Mouse (Mus musculus) intestine, embryonic 14.5 days (tissue): Measurements from ENCODE around the gene Spg7. TPM values are rescaled to one million over a fixed set of nuclear protein-coding genes. Genes with fewer than 3 reads are reported as not detected.

ENCODE experiments used
- ATAC-seq: fragments of 200-750 bp; cut with Nextera tagmentation; replicated peaks from 2 replicates; pipeline ENCODE4 v1.8.0; 2017; ENCODE audit warnings: low read depth, moderate number of reproducible peaks, moderate TSS enrichment, moderate library complexity; ENCODE audit not compliant: low FRiP score, low TSS enrichment
- DNase-seq: peaks from one replicate; pipeline ENCODE4 v3.0.0-alpha.2; 2018; ENCODE audit warnings: low spot score
- H3K27ac ChIP-seq: fragments of 300-500 bp; sonication (generic); 2 replicates; pipeline ENCODE4 v1.5.1; 2014; ENCODE audit warnings: low read depth, mild to moderate bottlenecking, control low read depth
- H3K27me3 ChIP-seq: fragments of 300-500 bp; sonication (generic); replicated peaks from 2 replicates; pipeline ENCODE4 v1.6.1; 2014; ENCODE audit warnings: low read length, control low read depth; ENCODE audit not compliant: control insufficient read depth, insufficient read depth
- H3K36me3 ChIP-seq: fragments of 300-500 bp; sonication (generic); 2 replicates; pipeline ENCODE4 v1.6.1; 2014; ENCODE audit warnings: low read length, control low read depth; ENCODE audit not compliant: control insufficient read depth, insufficient read depth
- H3K4me1 ChIP-seq: fragments of 300-500 bp; sonication (generic); replicated peaks from 2 replicates; pipeline ENCODE4 v1.6.1; 2014; ENCODE audit warnings: low read length, control low read depth, mixed read lengths; ENCODE audit not compliant: control insufficient read depth, insufficient read depth
- H3K4me2 ChIP-seq: fragments of 300-500 bp; sonication (generic); 2 replicates; pipeline ENCODE4 v1.6.1; 2014; ENCODE audit warnings: low read length
- H3K4me3 ChIP-seq: fragments of 300-500 bp; sonication (generic); 2 replicates; pipeline ENCODE4 v1.5.1; 2014; ENCODE audit warnings: low read depth, low read length, control low read depth, mixed read lengths
- H3K9ac ChIP-seq: fragments of 300-500 bp; sonication (generic); 2 replicates; pipeline ENCODE4 v1.6.1; 2014; ENCODE audit warnings: mild to moderate bottlenecking, low read length
- H3K9me3 ChIP-seq: fragments of 300-500 bp; sonication (generic); 2 replicates; pipeline ENCODE4 v1.6.1; 2016; ENCODE audit warnings: low read length, control low read depth; ENCODE audit not compliant: control insufficient read depth
- WGBS: fragments of 180-500 bp; shearing (Covaris S2); extraction: QIAGEN DNeasy Blood & Tissue Kit; methylation state at CpG from one replicate; pipeline ENCODE4 v1.1.7; 2014; 5-methylcytosine and 5-hydroxymethylcytosine counted together
- polyA plus RNA-seq: library from polyadenylated mRNA; unstranded; fragments of >200 nt; fragmentation: Nextera tagmentation; extraction: Ambion mirVana; gene quantifications from 2 replicates; pipeline ENCODE4 v1.2.1, GENCODE M21; 2014

Gene Spg7
- polyA plus RNA-seq, 1 experiment from 2014 or later: 47.2 TPM

GRCm38 (mm10) chr8:123065214-123066100 lies 2.7 kb downstream of the Spg7 start:
- peak overlapping the region; percentile 85 for H3K27ac ChIP-seq
- H3K36me3 ChIP-seq: peaks cover 14% of the 10 kb centered on the region
- H3K9ac ChIP-seq: peak overlapping the region; percentile 94
- no peaks in the 10 kb centered on the region for H3K27me3 ChIP-seq
- peak overlapping the region; percentile 85 for H3K4me3 ChIP-seq
- peak overlapping the region; percentile 91 for H3K4me2 ChIP-seq
- WGBS: 1% methylated on average over 72 of the region's 84 CpGs
- H3K9me3 ChIP-seq: no peaks in the 10 kb centered on the region
- ATAC-seq (peak; percentile 95), DNase-seq (peak; percentile 93)
- peaks cover 16% of the 10 kb centered on the region for H3K4me1 ChIP-seq

GRCm38 (mm10) chr8:123066101-123066683 lies 3.5 kb downstream of the Spg7 start:
- ATAC-seq (no peak), DNase-seq (no peak)
- Histone ChIP-seq H3K9ac (peak overlapping the region; percentile 94), H3K4me2 (peak overlapping the region; percentile 91), H3K36me3 (peaks cover 17% of the 10 kb centered on the region), H3K27ac (peak overlapping the region; percentile 85), H3K4me3 (peak overlapping the region; percentile 85), H3K9me3 (no peaks in the 10 kb centered on the region), H3K27me3 (no peaks in the 10 kb centered on the region), H3K4me1 (peaks cover 16% of the 10 kb centered on the region)
- 40% methylated on average over 7 of the region's 7 CpGs for WGBS

DNA sequence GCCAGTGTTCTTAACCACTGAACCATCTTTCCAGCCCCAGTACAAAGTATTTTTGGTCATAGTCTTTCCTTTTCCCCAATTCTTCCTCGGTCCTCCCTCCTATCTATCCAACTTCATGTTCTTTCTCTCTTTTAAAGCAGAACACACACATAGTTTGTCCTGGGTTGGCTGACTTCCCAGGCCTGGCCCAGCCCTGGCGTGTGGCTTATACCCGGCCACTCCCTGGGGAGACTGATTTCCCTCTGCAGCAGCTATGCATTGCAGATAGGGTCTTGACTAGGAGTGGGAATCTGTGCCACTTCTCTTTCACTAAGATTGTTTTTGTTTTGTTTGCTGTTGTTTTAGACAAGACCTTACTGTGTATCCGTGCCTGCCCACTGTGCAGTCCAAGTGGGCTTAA lies 8.4 kb downstream of the Spg7 start:
- Histone ChIP-seq H3K27me3 (no peaks in the 10 kb centered on the region), H3K4me1 (peaks cover 7% of the 10 kb centered on the region), H3K4me2 (no peak overlapping the region), H3K27ac (no peak overlapping the region), H3K9ac (no peak overlapping the region), H3K4me3 (no peak overlapping the region), H3K36me3 (peaks cover 60% of the 10 kb centered on the region), H3K9me3 (no peaks in the 10 kb centered on the region)
- no peak for ATAC-seq
- WGBS: 77% methylated on average over 4 of the region's 4 CpGs
- no peak for DNase-seq

DNA sequence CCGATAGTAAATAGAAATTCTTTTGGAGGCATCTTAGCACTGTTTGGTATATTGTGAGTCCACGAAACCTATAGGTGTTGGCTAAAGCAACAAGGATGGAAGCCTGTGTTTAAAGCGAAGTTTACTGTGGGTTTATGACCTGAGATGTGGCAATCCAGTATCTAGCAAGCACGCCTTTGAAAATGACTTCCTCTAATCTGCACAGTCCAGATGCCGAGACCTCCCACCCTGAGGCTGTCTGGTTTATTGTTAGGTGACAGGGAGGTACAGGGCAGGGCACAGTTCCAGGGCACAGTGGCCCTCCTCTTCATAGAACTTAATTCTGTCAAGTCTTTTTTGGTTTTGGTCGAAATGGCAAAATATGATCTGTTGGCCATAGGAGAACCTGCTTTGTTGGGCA lies 14.5 kb downstream of the Spg7 start:
- Histone ChIP-seq H3K27me3 (no peaks in the 10 kb centered on the region), H3K4me3 (no peak overlapping the region), H3K9me3 (no peaks in the 10 kb centered on the region), H3K36me3 (peaks cover 91% of the 10 kb centered on the region), H3K4me2 (no peak overlapping the region), H3K27ac (no peak overlapping the region), H3K4me1 (no peaks in the 10 kb centered on the region), H3K9ac (no peak overlapping the region)
- DNase-seq: no peak
- ATAC-seq: no peak
- 81% methylated on average over 6 of the region's 6 CpGs for WGBS

- Histone ChIP-seq H3K27me3 (no peaks in the 10 kb centered on the region), H3K4me2 (no peak overlapping the region), H3K27ac (no peak overlapping the region), H3K4me1 (no peaks in the 10 kb centered on the region), H3K4me3 (no peak overlapping the region), H3K9ac (no peak overlapping the region), H3K36me3 (peaks cover 97% of the 10 kb centered on the region), H3K9me3 (no peaks in the 10 kb centered on the region)
- 88% methylated on average over 6 of the region's 6 CpGs for WGBS
- no peak for DNase-seq
- ATAC-seq: no peak
Measured at GRCm38 (mm10) chr8:123082993-123083392, 20.3 kb downstream of the Spg7 start.

DNA sequence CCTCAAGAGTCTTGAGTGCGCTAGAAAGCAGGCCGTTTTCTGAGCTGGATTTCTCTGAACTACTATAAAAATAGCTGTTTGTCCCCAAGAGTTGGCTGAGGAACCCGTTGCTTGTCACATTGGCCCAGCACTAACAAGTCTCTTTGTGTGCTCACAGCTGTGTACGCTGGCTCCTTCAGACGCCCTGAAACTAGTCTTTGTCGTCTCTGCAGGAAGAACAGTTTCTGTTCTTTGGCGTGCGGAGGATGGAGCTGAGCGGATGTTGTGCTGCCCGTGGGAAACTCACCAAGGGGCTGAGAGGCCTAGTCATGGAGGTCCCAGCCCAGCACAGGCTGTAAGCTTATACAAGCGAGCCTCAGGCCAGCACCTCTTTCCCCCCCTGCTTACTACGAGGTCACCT lies 20.9 kb downstream of the Spg7 start:
- H3K36me3 ChIP-seq: peaks cover 98% of the 10 kb centered on the region
- 93% methylated on average over 12 of the region's 12 CpGs for WGBS

GRCm38 (mm10) chr8:123087289-123087688 lies 24.5 kb downstream of the Spg7 start:
- Histone ChIP-seq H3K9me3 (no peaks in the 10 kb centered on the region), H3K27ac (no peak overlapping the region), H3K4me3 (no peak overlapping the region), H3K27me3 (no peaks in the 10 kb centered on the region), H3K4me1 (no peaks in the 10 kb centered on the region), H3K4me2 (no peak overlapping the region), H3K36me3 (peaks cover 98% of the 10 kb centered on the region), H3K9ac (no peak overlapping the region)
- WGBS: 84% methylated on average over 9 of the region's 9 CpGs
- DNase-seq (no peak), ATAC-seq (no peak)

More for the DNA sequence above, 20.9 kb downstream of the Spg7 start:
- Histone ChIP-seq H3K27ac (no peak overlapping the region), H3K9ac (no peak overlapping the region), H3K4me2 (no peak overlapping the region), H3K9me3 (no peaks in the 10 kb centered on the region), H3K27me3 (no peaks in the 10 kb centered on the region), H3K4me3 (no peak overlapping the region), H3K4me1 (no peaks in the 10 kb centered on the region)
- DNase-seq (no peak), ATAC-seq (no peak)

DNA sequence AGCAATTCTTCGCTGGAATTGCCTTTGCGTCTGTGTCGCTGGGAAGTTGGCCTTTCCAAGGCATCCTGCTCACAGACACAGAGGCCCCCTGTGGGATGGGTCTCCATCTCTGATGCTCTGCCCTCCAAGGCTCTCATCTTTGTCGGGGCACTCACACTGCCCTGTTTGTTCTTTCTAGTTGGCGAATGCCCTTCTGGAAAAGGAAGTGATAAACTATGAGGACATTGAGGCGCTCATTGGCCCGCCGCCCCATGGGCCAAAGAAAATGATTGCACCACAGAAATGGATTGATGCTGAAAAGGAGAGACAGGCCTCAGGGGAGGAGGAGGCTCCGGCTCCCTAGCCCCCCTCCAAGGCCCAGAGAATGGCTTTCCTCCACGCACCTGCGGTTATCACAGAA lies 34.5 kb downstream of the Spg7 start:
- Histone ChIP-seq H3K4me1 (no peaks in the 10 kb centered on the region), H3K4me2 (no peak overlapping the region), H3K36me3 (peaks cover 44% of the 10 kb centered on the region), H3K9ac (no peak overlapping the region), H3K4me3 (no peak overlapping the region), H3K27ac (no peak overlapping the region), H3K27me3 (no peaks in the 10 kb centered on the region), H3K9me3 (no peaks in the 10 kb centered on the region)
- ATAC-seq: no peak
- DNase-seq: no peak
- WGBS: 88% methylated on average over 11 of the region's 11 CpGs
